In genomic region chr11:119631222-119631870, GRCm38 (mm10) we compare ENCODE assay signal across 21 mouse cellular contexts. TPM values are rescaled to one million over a fixed set of nuclear protein-coding genes. Genes with fewer than 3 reads are reported as not detected.
DNase-seq lines count a peak whose midpoint lies in the region; ATAC-seq and TF ChIP-seq lines count a peak whose summit lies in the region.
"Had no signal": no experiment of that assay in that cellular context is flagged by ENCODE, and none has a peak within 500 bp of the region (broad histone marks: within the 10 kb centered on the region; RNA-seq: fewer than 3 reads in every experiment).

No protein-coding gene starts in this region.

- H3K4me2 ChIP-seq in kidney, embryonic 16.5 days (replicated peaks; ENCODE audit: low read depth, low read length), result no peak overlapping the region
- no peak overlapping the region for H3K4me2 ChIP-seq in heart, embryonic 11.5 days
- H3K4me2 ChIP-seq: embryonic facial prominence, embryonic 12.5 days had no signal

- ATAC-seq in kidney, embryonic 16.5 days (ENCODE audit: low FRiP score, low TSS enrichment), result 0 out of 2 replicates have a peak, but pooled peaks have one; percentile 15
- ATAC-seq in megakaryocyte progenitor cell, adult 5-6 weeks (replicated peaks; ENCODE audit: poor library complexity), result no peak
- ATAC-seq in heart, embryonic 11.5 days (replicated peaks; ENCODE audit: insufficient number of reproducible peaks, low FRiP score, low TSS enrichment), result no peak
- ATAC-seq: hindbrain, postnatal 0 days; midbrain, embryonic 16.5 days had no signal

- H3ac ChIP-seq in C2C12 (ENCODE audit: control insufficient read depth, insufficient read length, low read depth), result no peak overlapping the region

- peaks cover 19% of the 10 kb centered on the region for H3K4me1 ChIP-seq in kidney, embryonic 16.5 days (ENCODE audit: insufficient read depth, low read length)
- H3K4me1 ChIP-seq in heart, embryonic 11.5 days (ENCODE audit: control insufficient read depth, insufficient read depth, low read length), result peaks cover 12% of the 10 kb centered on the region

- no peak overlapping the region for H3K27ac ChIP-seq in kidney, embryonic 16.5 days (ENCODE audit: low read length)
- H3K27ac ChIP-seq in heart, embryonic 11.5 days (ENCODE audit: low read depth, low read length), result no peak overlapping the region
- H3K27ac ChIP-seq: embryonic facial prominence, embryonic 12.5 days; heart, embryonic 10.5 days; hindbrain, postnatal 0 days; liver, embryonic 14.5 days had no signal

- no peak overlapping the region for H3K9ac ChIP-seq in kidney, embryonic 16.5 days (replicated peaks; ENCODE audit: low read length)
- H3K9ac ChIP-seq in heart, embryonic 11.5 days (ENCODE audit: low read depth, low read length), result no peak overlapping the region
- H3K9ac ChIP-seq: embryonic facial prominence, embryonic 12.5 days; liver, embryonic 14.5 days had no signal

- H3K79me3 ChIP-seq in C2C12 (ENCODE audit: low read depth), result peaks cover 83% of the 10 kb centered on the region

- DNase-seq in cerebellum, postnatal 14 days, result peak; percentile 55 to 67
- DNase-seq in cerebellum, adult 9-11 months, result no peak
- no peak for DNase-seq in kidney, adult 9 months
- DNase-seq in R1 (ENCODE audit: low read depth, low spot score), result peak; percentile 40
- DNase-seq: B cell, adult 2 months; gastrocnemius, postnatal 14 days; heart, postnatal 36 days; kidney, postnatal 25 days; layer of hippocampus, adult 9-11 months; right cerebral cortex, postnatal 25 days; thymus, adult 18-20 months had no signal

- no peaks in the 10 kb centered on the region for H3K27me3 ChIP-seq in kidney, embryonic 16.5 days (ENCODE audit: insufficient read depth, low read length)
- H3K27me3 ChIP-seq in C2C12 (ENCODE audit: control insufficient read depth, insufficient read depth, insufficient read length), result no peaks in the 10 kb centered on the region
- H3K27me3 ChIP-seq in heart, embryonic 11.5 days (ENCODE audit: control insufficient read depth, insufficient read depth, low read length), result no peaks in the 10 kb centered on the region
- H3K27me3 ChIP-seq: embryonic facial prominence, embryonic 12.5 days; megakaryocyte, embryonic 14.5 days had no signal

- 30% methylated on average over 3 of the region's 3 CpGs for WGBS in kidney, embryonic 16.5 days
- WGBS in heart, embryonic 11.5 days (ENCODE audit: insufficient replicate concordance), result 58% methylated on average over 3 of the region's 3 CpGs

- no peaks in the 10 kb centered on the region for H3K9me3 ChIP-seq in kidney, embryonic 16.5 days (ENCODE audit: low read length)
- no peaks in the 10 kb centered on the region for H3K9me3 ChIP-seq in heart, embryonic 11.5 days (replicated peaks; ENCODE audit: control insufficient read depth, low read length)
- H3K9me3 ChIP-seq: embryonic facial prominence, embryonic 12.5 days; heart, embryonic 10.5 days; megakaryocyte, embryonic 14.5 days had no signal

- TF ChIP-seq CTCF in C2C12 (IDR thresholded peaks at IDR 0.05; ENCODE audit: control insufficient read depth, insufficient read depth, insufficient read length), result no peak

- H3K4me3 ChIP-seq in kidney, embryonic 16.5 days (ENCODE audit: low read length), result no peak overlapping the region
- H3K4me3 ChIP-seq in C2C12 (ENCODE audit: insufficient read depth, poor library complexity, severe bottlenecking), result no peak overlapping the region
- H3K4me3 ChIP-seq in heart, embryonic 11.5 days (ENCODE audit: low read depth, low read length), result no peak overlapping the region
- H3K4me3 ChIP-seq: embryonic facial prominence, embryonic 12.5 days; heart, embryonic 10.5 days; megakaryocyte, embryonic 14.5 days had no signal

- H3K36me3 ChIP-seq in kidney, embryonic 16.5 days (ENCODE audit: insufficient read depth, low read length), result no peaks in the 10 kb centered on the region
- H3K36me3 ChIP-seq in C2C12 (ENCODE audit: control insufficient read depth, insufficient read depth), result peaks cover 8% of the 10 kb centered on the region
- no peaks in the 10 kb centered on the region for H3K36me3 ChIP-seq in heart, embryonic 11.5 days (ENCODE audit: control insufficient read depth, insufficient read depth, low read length)
- H3K36me3 ChIP-seq: embryonic facial prominence, embryonic 12.5 days had no signal

- H3K79me2 ChIP-seq in C2C12 (ENCODE audit: control insufficient read depth, insufficient read depth), result peaks cover 100% of the 10 kb centered on the region

TF ChIP-seq in C2C12, 6 proteins besides CTCF, POLR2A, EP300 and RAD21:
- TF ChIP-seq FOSL1 (IDR thresholded peaks at IDR 0.05; ENCODE audit: insufficient read depth, low read length, poor library complexity, severe bottlenecking), result no peak
- TF ChIP-seq MYOD1 (IDR thresholded peaks at IDR 0.05; ENCODE audit: control insufficient read depth, insufficient read length, low read depth), result peak; percentile 50

RNA-seq across cellular contexts. Expression of gene Rptor, which starts 28.6 kb away (rescaled TPM):
- 9.1 and 9.9 TPM in 2 replicates for polyA plus RNA-seq in kidney, embryonic 16.5 days (2015; fragmentation: Nextera tagmentation; extraction: Ambion mirVana)
- 34.8 TPM for polyA plus RNA-seq in C2C12 (2012; fragmentation: generic; extraction: Trizol)
- 14.0 and 16.1 TPM in 2 replicates for total RNA-seq in megakaryocyte progenitor cell, adult 5-6 weeks (2015)
- total RNA-seq in megakaryocyte progenitor cell, adult 5-6 weeks (2017), result 13.2 and 17.8 TPM in 2 replicates
- 9.7 and 9.8 TPM in 2 replicates for polyA plus RNA-seq in heart, embryonic 11.5 days (2014; fragmentation: Nextera tagmentation; extraction: Ambion mirVana)

Comparison
In these comparisons a context has a peak if more than half of its experiments do, and no peak if none do; other contexts are left out.
1. DNase-seq: peak in cerebellum, postnatal 14 days (2 of 2) and R1 (single experiment); none in cerebellum, adult 9-11 months (single experiment) and kidney, adult 9 months (single experiment).